Mouse (Mus musculus) stomach, embryonic 15.5 days (tissue): ENCODE data around the gene Kcna2. TPM values are rescaled to one million over a fixed set of nuclear protein-coding genes. Genes with fewer than 3 reads are reported as not detected.

ENCODE experiments used
- ATAC-seq: fragments of 200-750 bp; cut with Nextera tagmentation; 2 replicates; pipeline ENCODE4 v1.8.0; 2017; ENCODE audit warnings: low read depth, moderate number of reproducible peaks, moderate TSS enrichment; ENCODE audit not compliant: insufficient read depth, low FRiP score
- H3K27ac ChIP-seq: fragments of 300-500 bp; sonication (generic); 2 replicates; pipeline ENCODE4 v1.5.1; 2015; ENCODE audit warnings: mild to moderate bottlenecking, inconsistent platforms
- H3K27me3 ChIP-seq: fragments of 300-500 bp; sonication (generic); replicated peaks from 2 replicates; pipeline ENCODE4 v1.6.1; 2015; ENCODE audit warnings: inconsistent platforms
- H3K36me3 ChIP-seq: fragments of 300-500 bp; sonication (generic); 2 replicates; pipeline ENCODE4 v1.6.1; 2015; ENCODE audit warnings: inconsistent platforms
- H3K4me1 ChIP-seq: fragments of 300-500 bp; sonication (generic); 2 replicates; pipeline ENCODE4 v1.6.1; 2015; ENCODE audit warnings: inconsistent platforms
- H3K4me2 ChIP-seq: fragments of 300-500 bp; sonication (generic); 2 replicates; pipeline ENCODE4 v1.6.1; 2015; ENCODE audit warnings: mild to moderate bottlenecking, inconsistent platforms
- H3K4me3 ChIP-seq: fragments of 300-500 bp; sonication (generic); replicated peaks from 2 replicates; pipeline ENCODE4 v1.5.1; 2015; ENCODE audit warnings: inconsistent platforms
- H3K9ac ChIP-seq: fragments of 300-500 bp; sonication (generic); 2 replicates; pipeline ENCODE4 v1.6.1; 2015; ENCODE audit warnings: inconsistent platforms
- H3K9me3 ChIP-seq: fragments of 300-500 bp; sonication (generic); 2 replicates; pipeline ENCODE4 v1.6.1; 2016; ENCODE audit warnings: inconsistent platforms
- WGBS: fragments of 180-500 bp; shearing (Covaris S2); methylation state at CpG from one replicate; pipeline ENCODE4 v1.1.7; 2015; 5-methylcytosine and 5-hydroxymethylcytosine counted together
- polyA plus RNA-seq: library from polyadenylated mRNA; unstranded; fragments of >200 nt; fragmentation: Nextera tagmentation; extraction: Ambion mirVana; gene quantifications from 2 replicates; pipeline ENCODE4 v1.2.1, GENCODE M21; 2015

Gene Kcna2
- polyA plus RNA-seq, 1 experiment from 2014 or later: 0.14 TPM

- Histone ChIP-seq H3K36me3 (no peaks in the 10 kb centered on the region), H3K9me3 (no peaks in the 10 kb centered on the region), H3K9ac (no peak overlapping the region), H3K4me2 (peak overlapping the region; percentile 42), H3K4me1 (0 out of 2 replicates have a peak, but pooled peaks cover 4% of the 10 kb centered on the region), H3K27me3 (0 out of 2 replicates have a peak, but pooled peaks cover 4% of the 10 kb centered on the region), H3K27ac (no peak overlapping the region), H3K4me3 (peak overlapping the region; percentile 7; the same call in 1 of the 2 replicates)
- ATAC-seq: no peak; the same call in 1 of the 2 replicates
- WGBS: 4% methylated on average over 17 of the region's 17 CpGs
Observed at GRCm38 (mm10) chr3:107159859-107160324, 58.9 kb downstream of the Kcna2 start.

GRCm38 (mm10) chr3:107162741-107163140 is 61.8 kb downstream of the Kcna2 start:
- H3K9ac ChIP-seq: no peak overlapping the region
- 0 out of 2 replicates have a peak, but pooled peaks cover 4% of the 10 kb centered on the region for H3K4me1 ChIP-seq
- no peak overlapping the region for H3K4me3 ChIP-seq
- H3K27me3 ChIP-seq: 0 out of 2 replicates have a peak, but pooled peaks cover 4% of the 10 kb centered on the region
- ATAC-seq: no peak
- H3K9me3 ChIP-seq: no peaks in the 10 kb centered on the region
- 98% methylated on average over 2 of the region's 2 CpGs for WGBS
- no peak overlapping the region for H3K4me2 ChIP-seq
- H3K27ac ChIP-seq: no peak overlapping the region
- H3K36me3 ChIP-seq: no peaks in the 10 kb centered on the region

Other genes starting within 250 kb of the Kcna2 start
- 1.1 and 1.2 TPM in 2 replicates for gene Kcna3, start 65.0 kb upstream of the Kcna2 start, polyA plus RNA-seq
- gene Kcna10, start 81.9 kb downstream of the Kcna2 start, polyA plus RNA-seq: not detected in 2 replicates
- gene Cym, start 120.6 kb downstream of the Kcna2 start, polyA plus RNA-seq: 3,013 and 3,281 TPM in 2 replicates
- 0.64 and 2.1 TPM in 2 replicates for gene A630076J17Rik, start 129.5 kb downstream of the Kcna2 start, polyA plus RNA-seq
- gene Prok1, start 138.6 kb downstream of the Kcna2 start, polyA plus RNA-seq: 0.13 and 0.14 TPM in 2 replicates
- gene Lamtor5, start 177.7 kb downstream of the Kcna2 start, polyA plus RNA-seq: 191 and 192 TPM in 2 replicates
- 2.6 and 2.9 TPM in 2 replicates for gene Slc16a4, start 190.1 kb downstream of the Kcna2 start, polyA plus RNA-seq
- 13.9 and 14.6 TPM in 2 replicates for gene Rbm15, start 232.5 kb downstream of the Kcna2 start, polyA plus RNA-seq